Comparison of ENCODE assay signal across 8 mouse cellular contexts in genomic region chr11:60273273-60273805, GRCm38 (mm10). TPM values are rescaled to one million over a fixed set of nuclear protein-coding genes. Genes with fewer than 3 reads are reported as not detected.
A peak's percentile ranks its signal among the peaks of the same experiment; 100 is the strongest.
DNase-seq lines count a peak whose midpoint lies in the region; ATAC-seq lines count a peak whose summit lies in the region.

No protein-coding gene starts in this region.

- no peaks in the 10 kb centered on the region for H3K27me3 ChIP-seq in hindbrain, embryonic 14.5 days (ENCODE audit: control insufficient read depth, insufficient read depth, low read length)
- no peaks in the 10 kb centered on the region for H3K27me3 ChIP-seq in midbrain, embryonic 16.5 days (ENCODE audit: control insufficient read depth, insufficient read depth, low read depth, low read length)

- no peaks in the 10 kb centered on the region for H3K9me3 ChIP-seq in hindbrain, embryonic 14.5 days (ENCODE audit: control insufficient read depth, low read length)
- H3K9me3 ChIP-seq in midbrain, embryonic 16.5 days (replicated peaks; ENCODE audit: control insufficient read depth, low read length, poor library complexity, severe bottlenecking), result no peaks in the 10 kb centered on the region

- H3K4me2 ChIP-seq in hindbrain, embryonic 14.5 days (replicated peaks), result no peak overlapping the region
- no peak overlapping the region for H3K4me2 ChIP-seq in midbrain, embryonic 16.5 days (ENCODE audit: low read length)

- H3K27ac ChIP-seq in hindbrain, embryonic 14.5 days, result 0 out of 2 replicates have a peak overlapping the region, but pooled peaks have one; percentile 45
- peak overlapping the region; percentile 73 for H3K27ac ChIP-seq in midbrain, embryonic 16.5 days (ENCODE audit: low read length)

- WGBS in hindbrain, embryonic 14.5 days, result 52% methylated on average over 5 of the region's 5 CpGs
- 64% methylated on average over 5 of the region's 5 CpGs for WGBS in midbrain, embryonic 16.5 days

- peaks cover 10% of the 10 kb centered on the region; the same call in 1 of the 2 replicates for H3K4me1 ChIP-seq in hindbrain, embryonic 14.5 days (replicated peaks; ENCODE audit: control insufficient read depth, insufficient read depth, low read length)
- H3K4me1 ChIP-seq in midbrain, embryonic 16.5 days (ENCODE audit: control insufficient read depth, insufficient read depth, low read length), result peaks cover 26% of the 10 kb centered on the region

- ATAC-seq in hindbrain, embryonic 14.5 days (ENCODE audit: low FRiP score), result no peak
- no peak for ATAC-seq in midbrain, embryonic 16.5 days
- ATAC-seq in erythroid progenitor cell, adult 5-6 weeks (replicated peaks; ENCODE audit: low FRiP score, poor library complexity, severe bottlenecking), result no peak

- DNase-seq in lung, adult 18-20 months, result peak; percentile 25 to 55
- no peak for DNase-seq in lung, postnatal 14 days
- DNase-seq in embryo, embryonic 10 days (ENCODE audit: low spot score), result peak; percentile 54
- no peak for DNase-seq in hindbrain, embryonic 14.5 days (ENCODE audit: low spot score)
- DNase-seq in left cerebral cortex, adult 11 months (ENCODE audit: low spot score), result no peak
- DNase-seq in c-Kit-positive CD71-positive TER-119-positive erythroid progenitor cells, embryonic 14.5 days (ENCODE audit: low spot score), result no peak

- H3K4me3 ChIP-seq in hindbrain, embryonic 14.5 days (replicated peaks; ENCODE audit: low read length), result no peak overlapping the region
- no peak overlapping the region for H3K4me3 ChIP-seq in midbrain, embryonic 16.5 days (ENCODE audit: low read depth, low read length)

- peaks cover 11% of the 10 kb centered on the region for H3K36me3 ChIP-seq in hindbrain, embryonic 14.5 days (replicated peaks; ENCODE audit: control insufficient read depth, insufficient read depth)
- peaks cover 6% of the 10 kb centered on the region; the same call in 1 of the 2 replicates for H3K36me3 ChIP-seq in midbrain, embryonic 16.5 days (ENCODE audit: control insufficient read depth, insufficient read depth, low read length)

- H3K9ac ChIP-seq in hindbrain, embryonic 14.5 days, result no peak overlapping the region
- H3K9ac ChIP-seq in midbrain, embryonic 16.5 days (ENCODE audit: low read depth, low read length), result no peak overlapping the region

RNA-seq across cellular contexts. Expression of gene Srebf1, which starts 51.0 kb away (rescaled TPM):
- polyA plus RNA-seq in hindbrain, embryonic 14.5 days (2014; fragmentation: Nextera tagmentation; extraction: Ambion mirVana), result 37.3 and 40.3 TPM in 2 replicates
- 31.9 and 34.1 TPM in 2 replicates for polyA plus RNA-seq in midbrain, embryonic 16.5 days (2015; fragmentation: Nextera tagmentation; extraction: Ambion mirVana)
- total RNA-seq in erythroid progenitor cell, adult 5-6 weeks (2015; ENCODE audit: low replicate concordance), result 6.3 and 10.8 TPM in 2 replicates
- 10.7 and 34.9 TPM in 2 replicates for total RNA-seq in erythroid progenitor cell, adult 5-6 weeks (2017; ENCODE audit: low replicate concordance)

Comparison
In these comparisons a context has a peak if more than half of its experiments do, and no peak if none do; other contexts are left out.
1. DNase-seq: peak in lung, adult 18-20 months (2 of 2) and embryo, embryonic 10 days (single experiment); none in lung, postnatal 14 days (single experiment), hindbrain, embryonic 14.5 days (single experiment), left cerebral cortex, adult 11 months (single experiment) and c-Kit-positive CD71-positive TER-119-positive erythroid progenitor cells, embryonic 14.5 days (single experiment).